Mouse (Mus musculus) G1E (cell line): ENCODE results near the gene Tent4b.

Experiments
- CTCF ChIP-seq: IDR thresholded peaks from 2 replicates; pipeline ENCODE4 v1.5.1; 2012; ENCODE audit warnings: low read depth, low read length, inconsistent platforms, mixed read lengths
- GATA2 ChIP-seq: IDR thresholded peaks from 2 replicates; pipeline ENCODE4 v1.6.1; 2012; ENCODE audit warnings: low read depth, low read length, inconsistent platforms, borderline replicate concordance
- POLR2AphosphoS5 ChIP-seq: IDR thresholded peaks from 2 replicates; pipeline ENCODE4 v1.6.1; 2012; ENCODE audit warnings: low read depth, low read length, inconsistent platforms; ENCODE audit not compliant: insufficient replicate concordance
- TAL1 ChIP-seq: conservative IDR thresholded peaks from 2 replicates; pipeline ENCODE4 v1.6.1; 2012; ENCODE audit warnings: low read depth, low read length, inconsistent platforms, mixed read lengths

- TF ChIP-seq CTCF (no peak), POLR2AphosphoS5 (no peak), GATA2 (no peak), TAL1 (no peak)
Measured at GRCm38 (mm10) chr8:88175264-88175663, 23.7 kb upstream of the Tent4b start.
